Mouse (Mus musculus): ENCODE measurements around the gene Bfsp2. TPM values are rescaled to one million over a fixed set of nuclear protein-coding genes. Genes with fewer than 3 reads are reported as not detected.

Gene Bfsp2
- polyA plus RNA-seq, 1 experiment = not detected

DNA sequence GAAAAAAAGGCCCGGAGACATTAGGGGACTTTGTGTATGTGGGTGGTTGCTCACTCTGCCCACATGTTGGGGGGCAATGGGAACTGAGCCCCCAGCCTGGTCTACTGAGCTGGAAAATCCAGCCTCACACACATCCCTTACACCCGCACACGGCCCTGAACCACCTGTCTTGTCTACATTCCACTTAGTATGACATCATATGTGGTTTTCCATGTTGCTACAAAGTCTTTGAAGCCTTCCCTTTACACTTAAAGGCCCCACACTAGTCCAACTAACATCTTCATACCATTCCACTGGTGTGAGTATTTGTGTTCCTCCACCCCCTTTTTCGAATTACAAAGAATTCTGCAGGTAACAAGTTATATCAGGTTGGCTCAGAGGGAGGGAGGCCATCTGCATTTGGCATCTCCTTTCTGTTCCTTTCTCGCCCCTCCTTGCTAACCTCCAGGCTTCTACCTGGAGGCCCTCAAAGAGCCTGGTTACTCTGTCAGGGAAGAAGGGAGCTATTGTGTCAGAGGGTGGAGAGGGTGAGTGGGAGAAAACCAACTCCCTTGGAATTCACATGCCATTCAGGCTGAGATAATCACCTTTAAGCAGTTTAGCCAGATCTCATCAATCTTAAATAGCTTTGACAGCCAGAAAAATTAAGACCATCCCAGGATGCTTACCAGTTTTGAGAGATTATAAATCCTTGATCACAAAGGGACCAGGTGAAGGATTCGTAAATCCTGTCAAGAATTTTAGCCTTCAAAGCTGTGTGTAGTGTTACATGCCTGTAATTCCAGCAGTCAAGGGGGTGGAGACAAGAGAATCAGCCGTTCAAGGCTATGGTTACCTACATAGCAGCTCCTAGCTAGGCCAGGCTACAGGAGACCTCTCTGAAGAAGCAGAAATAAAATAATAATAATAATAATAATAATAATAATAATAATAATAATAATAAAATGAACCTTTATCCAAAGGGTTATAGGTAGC, 103.6 kb downstream of the Bfsp2 start:
- peaks cover 11% of the 10 kb centered on the region for H3K4me1 ChIP-seq (ENCODE audit: control insufficient read depth, insufficient read depth, low read length)
- no peak overlapping the region for H3K27ac ChIP-seq (ENCODE audit: insufficient read depth, low read depth, low read length)
- no peak for TF ChIP-seq CTCF (IDR thresholded peaks at IDR 0.05; ENCODE audit: low read depth, low read length)
- TF ChIP-seq POLR2A (IDR thresholded peaks at IDR 0.05; ENCODE audit: borderline replicate concordance, low read depth, low read length) = no peak
- no peak overlapping the region for H3K4me3 ChIP-seq (ENCODE audit: insufficient read depth, low read length)

Other genes with a start within 250 kb of the Bfsp2 start
- gene Trf, start 250.0 kb downstream of the Bfsp2 start, polyA plus RNA-seq (2012; ENCODE audit: insufficient read depth, insufficient read length, missing spikeins) = 478 and 513 TPM in 2 replicates
- gene 1300017J02Rik, start 175.3 kb downstream of the Bfsp2 start, polyA plus RNA-seq (2012; ENCODE audit: insufficient read depth, insufficient read length, missing spikeins) = not detected in 2 replicates
- 43.9 and 49.4 TPM in 2 replicates for gene Topbp1, start 175.2 kb downstream of the Bfsp2 start, polyA plus RNA-seq (2012; ENCODE audit: insufficient read depth, insufficient read length, missing spikeins)
- 87.7 and 93.1 TPM in 2 replicates for gene Cdv3, start 114.6 kb downstream of the Bfsp2 start, polyA plus RNA-seq (2012; ENCODE audit: insufficient read depth, insufficient read length, missing spikeins)

Data from bone marrow macrophage, adult 2 months (primary cell).